Mouse (Mus musculus) mesoderm, embryonic 11.5 days (tissue): ENCODE results near the gene Oscar.
A peak's percentile ranks its signal among the peaks of the same experiment; 100 is the strongest.

Experiments
- DNase-seq: peaks from one replicate; pipeline ENCODE4 v3.0.0-alpha.2; 2012; ENCODE audit warnings: low read depth, low spot score

Oscar gene

GRCm38 (mm10) chr7:3616057-3616388 is at the start of gene Oscar:
Oscar (minus strand) TSS chr7:3616157.
- DNase-seq = no peak

DNA sequence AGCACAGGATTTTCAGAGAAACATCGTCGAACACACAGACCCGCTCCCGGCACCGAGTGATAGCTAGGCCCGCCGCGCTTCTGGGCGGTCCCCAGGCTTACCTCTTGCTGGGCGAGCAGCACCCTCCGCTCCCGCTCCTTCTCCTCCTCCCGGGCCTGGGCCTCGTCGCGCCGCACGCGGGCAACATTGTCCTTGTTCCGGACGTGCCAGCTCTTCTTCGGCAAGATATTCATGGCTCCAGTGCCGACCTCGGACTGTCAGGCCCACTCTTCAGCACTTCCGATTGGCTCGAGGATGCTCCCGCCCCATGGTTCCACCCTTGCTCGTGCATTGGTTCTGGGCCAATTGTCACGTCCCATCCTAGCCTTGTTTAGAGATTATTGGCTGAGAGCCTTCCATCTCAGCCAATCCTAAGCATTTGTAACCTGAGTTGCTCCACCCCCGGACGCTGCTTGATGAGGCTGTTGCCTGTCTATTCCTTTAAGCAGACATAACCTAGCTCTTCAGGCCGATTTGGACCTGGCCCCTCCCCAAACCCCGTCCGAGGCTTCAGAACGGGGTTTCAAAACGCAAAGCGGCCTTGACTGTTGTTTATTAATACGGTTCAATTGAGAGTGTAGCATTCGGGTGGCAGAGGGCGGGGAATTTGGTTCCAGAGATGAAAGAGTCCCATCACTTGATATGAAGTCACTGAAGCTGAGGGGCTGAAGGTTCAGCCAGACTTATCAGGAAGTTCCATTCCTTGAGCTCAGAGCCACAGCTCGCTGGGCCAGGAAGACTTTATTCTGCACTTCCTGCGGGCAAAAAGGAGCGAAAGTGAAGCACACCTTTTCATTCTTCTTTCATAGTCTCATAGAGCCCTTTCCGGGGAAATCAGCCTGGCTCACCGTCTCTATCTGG is 49.5 kb upstream of the Oscar start, which contains the start of gene Leng1:
Leng1 (minus strand) TSS at position 626 of the 900 bp plus-strand sequence.
- peak; percentile 97 for DNase-seq

DNA sequence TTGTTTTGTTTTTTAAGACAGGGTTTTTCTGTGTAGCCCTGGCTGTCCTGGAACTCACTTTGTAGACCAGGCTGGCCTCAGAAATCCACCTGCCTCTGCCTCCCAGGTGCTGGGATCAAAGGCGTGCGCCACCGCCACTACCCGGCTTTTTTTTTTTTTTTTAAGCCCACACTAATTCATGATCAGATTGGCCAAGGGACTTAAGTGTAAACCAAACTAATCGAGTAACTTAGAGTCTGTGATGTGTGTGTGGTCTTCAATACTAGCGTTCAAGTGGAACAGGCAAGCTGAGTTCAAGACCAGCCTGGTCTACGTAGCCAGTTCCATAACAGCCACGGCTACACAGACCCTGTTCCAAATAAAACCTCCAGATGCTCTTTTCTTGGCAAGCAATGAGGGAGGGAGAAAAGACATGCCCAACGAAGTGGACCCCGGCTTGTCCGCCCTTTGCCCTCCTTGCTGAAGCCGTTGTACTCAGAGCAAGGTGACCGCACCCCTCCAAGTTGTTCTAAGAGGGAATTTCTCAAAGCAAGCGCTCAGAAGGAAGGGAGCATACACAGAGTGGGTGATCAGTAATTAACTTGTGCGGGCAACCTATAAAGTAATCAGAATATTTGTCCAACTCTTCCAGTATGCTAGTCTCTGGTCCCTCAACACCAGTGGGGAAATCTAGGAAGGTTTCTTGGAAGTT is 48.7 kb upstream of the Oscar start:
- peak; percentile 24 for DNase-seq

DNA sequence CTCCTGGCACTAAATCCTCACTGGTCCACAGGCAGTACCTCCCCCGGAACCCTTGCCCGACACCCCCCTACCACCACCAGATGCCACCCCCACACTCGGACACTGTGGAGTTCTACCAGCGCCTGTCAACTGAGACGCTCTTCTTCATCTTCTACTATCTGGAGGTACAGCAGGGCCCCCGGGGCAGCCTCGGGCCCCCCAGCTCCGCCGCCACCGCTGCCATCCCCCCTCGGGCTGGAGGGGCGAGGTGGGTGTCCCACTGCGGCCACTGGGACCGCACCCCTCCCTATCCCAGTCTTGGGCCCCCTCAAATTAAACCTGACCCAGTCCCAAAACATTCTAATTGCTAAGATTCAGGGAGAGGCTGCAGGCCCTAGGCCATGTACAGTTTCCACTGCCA is 42.6 kb upstream of the Oscar start:
- DNase-seq = no peak

GRCm38 (mm10) chr7:3656966-3657365 is 41.0 kb upstream of the Oscar start:
- DNase-seq = no peak

DNA sequence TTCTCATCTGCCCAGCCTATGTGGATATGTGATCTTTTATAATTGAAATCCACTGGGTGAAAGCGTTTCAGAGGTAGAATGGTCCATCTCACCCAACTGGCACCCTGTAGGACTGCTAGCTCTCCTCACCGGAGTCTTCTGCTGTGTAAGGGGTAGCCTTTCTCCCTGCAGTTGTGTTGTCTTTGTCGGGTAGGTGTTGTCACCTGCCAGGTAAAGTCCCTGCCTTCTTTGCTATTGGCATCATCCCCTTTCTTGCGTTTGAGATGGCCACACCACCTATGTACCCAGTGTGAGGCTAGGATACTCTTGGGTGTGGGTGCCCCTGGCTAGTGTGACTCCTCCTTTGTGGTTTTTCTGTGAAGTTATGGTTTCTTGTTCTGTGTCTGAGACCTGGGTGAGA is 30.7 kb upstream of the Oscar start:
- no peak for DNase-seq

DNA sequence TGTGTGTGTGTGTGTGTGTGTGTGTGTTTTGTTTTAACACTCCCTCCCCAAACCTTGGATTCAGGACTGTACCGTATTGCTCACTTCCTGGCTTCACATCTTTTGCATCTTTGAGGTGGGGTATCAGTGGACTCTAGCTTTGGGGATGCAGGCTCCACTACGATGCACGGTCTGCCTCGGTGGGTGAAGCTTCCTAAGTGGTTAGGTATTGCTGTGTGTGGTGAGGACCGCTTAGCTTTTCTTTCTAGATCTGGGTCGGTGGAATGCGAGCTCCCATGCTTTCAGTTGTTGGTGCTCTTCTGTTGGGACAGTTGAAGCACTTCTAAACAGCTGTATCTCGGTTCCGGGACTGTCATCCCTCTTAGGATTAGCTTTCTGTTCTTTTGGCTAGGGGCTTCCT is 30.2 kb upstream of the Oscar start:
- DNase-seq = no peak

DNA sequence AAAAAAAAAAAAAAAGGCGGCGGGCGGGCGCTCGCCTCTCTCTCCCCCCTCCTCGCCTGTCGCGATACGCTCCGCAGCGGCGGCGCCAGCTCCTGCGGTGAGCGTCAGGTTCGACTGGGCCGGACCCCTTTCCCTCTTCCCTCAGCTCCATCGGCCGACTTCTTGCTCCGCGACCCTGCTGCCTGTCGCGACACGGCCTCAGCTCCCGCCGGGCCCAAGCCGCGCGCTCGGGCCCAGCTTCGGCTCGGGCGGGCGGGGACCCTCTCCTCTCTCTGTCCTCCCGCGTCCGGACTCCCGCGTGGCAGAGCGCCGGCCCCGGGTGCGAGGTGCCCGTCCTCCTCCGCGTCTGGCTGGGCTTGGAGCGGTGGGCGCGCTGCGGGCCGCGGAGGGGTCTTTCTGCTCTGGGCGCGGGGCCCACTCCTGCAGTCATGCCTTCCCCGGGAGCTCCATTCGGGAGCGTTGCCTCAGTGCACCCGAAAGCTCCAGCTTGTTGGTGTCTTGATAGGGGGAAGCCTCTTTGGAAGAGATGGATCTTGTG is 29.6 kb upstream of the Oscar start:
- no peak for DNase-seq

DNA sequence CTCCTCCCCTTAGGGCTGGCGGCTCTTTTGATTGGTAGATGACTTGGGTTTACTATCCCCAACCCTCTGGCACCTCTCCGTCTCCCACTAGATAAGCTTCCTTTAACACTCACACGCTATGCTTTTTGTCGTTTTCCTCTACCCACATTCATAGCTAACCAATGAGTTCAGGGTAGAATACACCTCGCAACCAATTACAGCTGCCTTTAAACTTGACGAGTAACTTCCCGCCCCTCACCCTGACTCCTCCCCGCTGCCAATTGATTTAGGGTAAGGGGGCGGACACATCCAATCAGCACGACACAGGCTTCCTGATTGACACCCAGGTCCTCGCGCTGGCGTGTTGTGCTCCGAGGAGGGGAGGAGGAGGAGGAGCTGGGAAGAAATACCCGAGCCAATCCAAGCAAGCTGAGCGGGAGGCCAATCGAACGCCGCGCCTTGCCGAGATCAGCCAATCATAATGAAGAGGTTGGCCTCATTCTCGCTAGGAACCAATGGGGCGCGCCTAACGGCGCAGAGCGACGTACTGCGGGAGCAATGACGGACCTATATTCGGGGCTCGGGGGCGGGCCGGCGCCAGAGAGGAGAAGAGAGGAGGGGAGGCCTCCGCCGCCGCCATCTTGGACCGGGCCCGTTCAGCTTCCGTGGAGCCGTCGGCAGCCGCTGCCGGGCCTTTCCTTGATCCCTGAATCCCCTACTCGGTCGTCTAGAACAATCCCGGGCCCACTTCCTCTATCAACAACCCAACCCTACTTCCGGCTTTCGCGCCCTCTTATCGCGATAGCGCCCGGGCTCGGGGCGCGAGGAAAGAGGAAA is 28.9 kb upstream of the Oscar start, which contains the start of gene Cnot3:
Cnot3 (plus strand) TSS at position 597 of the 816 bp plus-strand sequence.
- DNase-seq = peak; percentile 99

DNA sequence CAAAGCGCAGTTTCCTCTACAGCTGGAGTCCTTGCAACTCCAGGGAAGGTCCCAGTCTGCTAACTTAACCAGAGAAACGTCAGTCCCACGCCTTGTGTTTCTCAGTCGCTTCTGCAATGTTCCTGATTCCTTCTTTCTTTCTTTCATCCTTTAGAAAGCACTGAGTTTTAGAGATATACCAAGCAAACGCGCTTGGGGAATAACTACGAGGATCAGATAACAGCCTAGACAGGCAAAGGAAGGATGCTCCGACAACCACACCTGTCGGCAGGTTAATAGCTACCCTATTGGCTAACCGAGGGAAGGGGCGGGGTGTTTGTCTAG is 28.4 kb upstream of the Oscar start:
- no peak for DNase-seq

DNA sequence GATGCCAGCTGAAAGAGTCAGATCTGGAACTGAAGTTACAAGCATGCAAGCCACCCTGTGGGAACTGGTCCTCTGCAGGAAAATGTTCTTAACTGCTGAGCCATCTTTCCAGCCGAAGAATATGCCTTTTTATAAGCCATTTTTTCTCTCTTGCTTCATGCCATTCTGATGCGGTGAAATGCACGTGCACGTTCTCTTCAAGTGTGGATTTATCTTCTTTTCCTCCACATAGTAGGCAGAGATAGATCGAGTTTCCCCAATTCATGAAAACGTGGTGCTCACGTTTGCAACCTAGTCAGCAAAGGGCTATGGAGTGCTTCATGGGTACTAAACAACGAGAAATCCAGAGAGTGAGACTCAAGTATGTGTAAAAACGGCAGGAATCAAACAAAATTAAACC is 27.9 kb upstream of the Oscar start:
- no peak for DNase-seq

GRCm38 (mm10) chr7:3643412-3643811 is 27.5 kb upstream of the Oscar start:
- DNase-seq = no peak

DNA sequence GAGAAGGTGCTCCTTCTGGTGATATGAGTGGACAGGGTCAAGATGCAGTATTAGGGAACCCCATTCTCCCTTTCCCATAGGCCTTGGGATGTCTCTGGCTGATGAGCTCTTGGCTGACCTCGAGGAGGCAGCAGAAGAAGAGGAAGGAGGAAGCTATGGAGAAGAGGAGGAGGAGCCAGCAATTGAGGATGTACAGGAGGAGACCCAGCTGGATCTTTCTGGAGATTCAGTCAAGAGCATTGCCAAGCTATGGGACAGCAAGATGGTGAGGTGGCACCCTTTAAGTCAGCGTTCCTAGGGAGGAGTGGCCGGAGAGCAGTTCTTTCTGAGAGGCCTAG is 14.5 kb upstream of the Oscar start:
- no peak for DNase-seq

DNA sequence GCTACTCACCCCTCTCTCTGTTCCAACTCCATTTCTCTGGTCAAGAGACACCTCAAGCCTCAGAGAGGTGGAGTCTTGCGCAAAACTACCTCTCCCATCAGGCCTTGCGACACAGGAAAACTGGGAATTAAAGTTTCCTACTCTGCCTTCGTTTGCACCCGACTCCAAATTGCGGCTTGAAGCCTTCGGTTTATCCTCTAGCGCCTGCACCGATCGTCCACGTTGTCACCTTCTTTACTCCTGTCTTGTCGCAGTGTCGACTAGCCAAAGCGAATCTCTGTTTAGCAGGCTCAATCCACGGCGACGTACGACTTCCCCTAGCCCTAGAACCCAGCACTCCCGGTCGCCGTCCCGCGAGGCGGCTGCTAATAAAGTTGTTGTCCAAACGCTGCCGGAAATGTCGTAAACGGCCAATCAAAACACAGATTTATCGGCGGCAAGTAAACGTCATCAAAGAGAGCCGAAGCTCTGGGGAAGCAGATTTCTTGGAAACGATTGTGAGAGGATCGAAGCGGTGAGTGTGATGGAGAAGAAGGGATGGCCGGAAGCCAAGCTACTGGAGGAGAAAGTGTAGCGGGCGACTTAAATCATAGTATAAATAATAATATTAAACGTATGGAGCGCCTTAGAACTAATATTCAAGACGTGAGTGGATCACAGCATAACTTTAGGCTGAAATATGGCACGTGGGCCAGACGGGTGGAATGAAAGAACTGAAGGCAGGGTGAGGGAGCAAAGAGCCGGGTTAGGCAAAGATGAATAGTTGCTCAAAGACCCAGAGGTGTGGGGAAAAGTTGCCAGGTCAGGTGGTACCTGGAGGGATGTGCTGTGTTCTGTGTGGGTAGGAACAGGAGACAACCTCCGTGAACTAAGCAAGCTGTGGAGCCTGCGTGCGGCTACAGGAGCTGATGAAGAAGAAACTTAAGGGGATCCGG is 13.9 kb upstream of the Oscar start, which contains the start of the genes Tfpt and Prpf31:
Tfpt (minus strand) TSS at position 387 of the 935 bp plus-strand sequence.
Prpf31 (plus strand) TSS at position 443 of the 935 bp plus-strand sequence.
- DNase-seq = peak; percentile 95

- no peak for DNase-seq
Observed at GRCm38 (mm10) chr7:3629030-3629429, 13.1 kb upstream of the Oscar start.

DNA sequence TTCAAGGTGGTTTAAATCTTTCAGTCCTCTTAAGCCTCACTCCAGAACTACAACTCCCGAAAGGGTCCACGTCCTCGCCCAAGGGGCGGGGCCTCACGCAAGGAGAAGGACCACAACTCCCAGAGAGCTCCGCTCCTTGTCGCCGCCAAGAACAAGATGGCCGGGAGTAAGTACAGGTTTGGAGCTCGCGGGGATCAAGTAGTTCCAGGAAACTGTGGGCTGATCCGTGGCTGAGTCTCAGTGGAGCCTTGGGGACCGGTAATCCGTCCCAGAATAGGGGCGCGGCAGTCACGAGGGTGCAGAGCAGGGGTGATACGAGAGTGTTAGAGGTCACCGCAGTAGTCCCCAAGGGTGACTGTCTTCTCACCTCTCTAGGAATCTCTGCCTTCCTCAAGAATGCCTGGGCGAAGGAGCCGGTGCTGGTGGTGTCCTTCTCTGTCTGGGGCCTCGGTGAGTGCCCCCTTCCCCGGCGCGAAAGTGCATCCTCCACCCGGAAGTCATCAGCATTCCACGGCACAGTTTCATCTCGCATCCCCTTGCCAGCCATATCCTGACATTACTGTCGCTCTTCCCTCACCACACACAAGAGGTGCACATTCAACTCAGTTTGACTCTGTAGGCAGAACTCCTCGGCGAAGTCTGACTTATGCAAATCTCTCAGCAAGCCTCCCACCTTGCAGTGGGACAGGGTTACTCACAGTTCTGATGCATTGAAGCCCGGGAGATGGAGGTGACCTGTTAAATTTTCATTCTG is 1.5 kb upstream of the Oscar start, which contains the start of gene Ndufa3:
Ndufa3 (plus strand) TSS at position 132 of the 754 bp plus-strand sequence.
- peak; percentile 90 for DNase-seq

DNA sequence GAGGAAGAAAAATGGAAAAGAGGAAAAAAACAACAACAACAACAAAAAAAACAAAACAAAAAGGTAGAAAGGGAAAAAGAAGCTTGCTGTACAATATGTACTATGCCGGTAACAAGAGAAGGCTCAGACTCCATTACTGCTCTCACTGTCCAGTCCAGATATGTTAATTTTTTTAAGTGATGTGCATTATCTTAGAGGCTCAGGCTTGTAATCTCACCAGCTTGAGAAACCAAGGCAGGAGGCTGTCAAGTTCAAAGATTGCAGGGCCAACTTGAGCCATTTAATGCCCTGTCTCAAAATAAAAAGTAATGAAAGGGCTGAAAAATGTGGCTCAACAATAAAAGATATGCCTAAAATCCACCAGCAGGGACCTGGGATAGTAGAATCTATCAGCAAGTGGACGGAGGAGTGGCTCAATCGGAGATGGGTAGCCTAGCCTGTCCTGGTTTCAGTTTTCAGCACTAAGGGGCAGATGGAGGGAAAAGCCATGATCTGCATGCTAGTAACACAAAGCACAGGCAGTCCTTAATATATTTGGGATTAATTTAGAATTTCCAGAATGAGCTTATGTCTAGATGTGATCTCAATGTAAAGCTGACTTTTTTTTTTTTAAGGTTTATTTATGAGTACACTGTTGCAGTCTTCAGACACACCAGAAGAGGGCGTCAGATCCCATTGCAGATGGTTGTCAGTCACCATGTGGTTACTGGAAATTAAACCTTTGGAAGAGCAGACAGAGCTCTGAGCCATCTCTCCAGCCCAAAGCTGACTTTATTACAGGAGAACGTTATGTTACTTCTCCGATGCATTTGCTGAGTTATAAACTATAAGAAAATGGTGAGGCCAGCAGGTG is 658 bp upstream of the Oscar start:
- DNase-seq = no peak

- DNase-seq = no peak
Observed at GRCm38 (mm10) chr7:3614021-3614420, 1.9 kb downstream of the Oscar start.

DNA sequence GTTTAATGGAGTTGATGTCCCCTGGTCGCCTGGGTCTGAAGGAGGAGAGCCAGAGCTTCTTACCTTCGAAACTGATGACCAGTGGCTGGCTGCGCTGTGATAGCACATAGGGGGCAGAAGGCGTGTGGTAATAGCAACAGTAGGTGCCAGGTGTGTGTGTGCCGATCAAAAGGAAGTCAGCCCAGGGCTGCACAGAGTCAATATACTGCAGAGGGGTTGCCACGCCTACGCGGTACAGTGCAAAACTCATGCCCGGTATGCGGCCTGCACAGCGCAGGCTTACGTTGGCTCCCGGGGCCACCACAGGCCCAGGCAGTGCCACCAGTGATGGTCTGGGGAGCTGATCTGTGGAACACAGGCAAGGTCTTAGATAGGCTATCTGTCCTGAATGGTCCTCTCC is 5.0 kb downstream of the Oscar start:
- DNase-seq = no peak
